Mouse (Mus musculus): Measurements from ENCODE around the gene Pitpnm3. TPM values are rescaled to one million over a fixed set of nuclear protein-coding genes. Genes with fewer than 3 reads are reported as not detected.

Gene Pitpnm3
- polyA plus RNA-seq (2015; fragmentation: Nextera tagmentation; extraction: Ambion mirVana): 8.4 and 9.9 TPM in 2 replicates

DNA sequence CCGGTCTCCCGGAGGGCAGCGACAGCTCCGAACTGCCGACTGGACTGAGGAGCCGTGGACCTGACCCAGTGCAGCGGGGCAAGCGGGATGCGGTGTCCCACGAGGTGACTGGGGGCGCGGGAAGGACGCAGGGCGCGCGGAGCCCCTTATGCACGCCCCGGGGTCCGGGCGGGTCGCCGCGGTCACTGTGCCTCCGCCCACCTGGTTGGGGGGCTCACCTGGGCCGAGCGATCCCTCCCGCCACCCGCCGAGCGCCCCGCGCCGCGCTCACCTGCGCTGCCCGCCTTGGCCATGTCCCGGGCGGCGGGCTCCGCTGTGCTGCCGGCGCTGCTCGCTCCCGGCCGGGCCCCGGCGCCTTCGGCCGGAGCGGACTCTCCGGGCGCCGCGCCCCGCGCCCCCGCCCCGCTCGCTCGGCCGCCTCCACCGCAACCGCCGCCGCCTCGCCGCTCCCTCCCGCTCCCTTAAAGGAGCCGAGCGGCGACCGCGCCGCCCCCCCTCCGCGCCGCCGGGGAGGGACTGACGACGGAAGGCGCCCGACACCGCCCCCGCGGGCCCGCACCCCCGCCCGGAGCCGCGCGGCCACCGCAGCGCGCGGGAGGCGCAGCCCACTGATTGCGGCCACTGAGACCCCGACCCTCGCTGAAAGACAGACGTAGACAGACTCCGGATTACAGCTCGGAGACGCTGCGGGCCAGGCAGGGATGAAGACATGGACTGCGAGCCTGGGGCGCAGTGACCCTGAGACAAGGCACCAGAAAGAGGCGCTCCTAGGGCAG is at the start of gene Pitpnm3:
Gene Pitpnm3 (minus strand): TSS at position 396 of the 776 bp plus-strand sequence.

DNA sequence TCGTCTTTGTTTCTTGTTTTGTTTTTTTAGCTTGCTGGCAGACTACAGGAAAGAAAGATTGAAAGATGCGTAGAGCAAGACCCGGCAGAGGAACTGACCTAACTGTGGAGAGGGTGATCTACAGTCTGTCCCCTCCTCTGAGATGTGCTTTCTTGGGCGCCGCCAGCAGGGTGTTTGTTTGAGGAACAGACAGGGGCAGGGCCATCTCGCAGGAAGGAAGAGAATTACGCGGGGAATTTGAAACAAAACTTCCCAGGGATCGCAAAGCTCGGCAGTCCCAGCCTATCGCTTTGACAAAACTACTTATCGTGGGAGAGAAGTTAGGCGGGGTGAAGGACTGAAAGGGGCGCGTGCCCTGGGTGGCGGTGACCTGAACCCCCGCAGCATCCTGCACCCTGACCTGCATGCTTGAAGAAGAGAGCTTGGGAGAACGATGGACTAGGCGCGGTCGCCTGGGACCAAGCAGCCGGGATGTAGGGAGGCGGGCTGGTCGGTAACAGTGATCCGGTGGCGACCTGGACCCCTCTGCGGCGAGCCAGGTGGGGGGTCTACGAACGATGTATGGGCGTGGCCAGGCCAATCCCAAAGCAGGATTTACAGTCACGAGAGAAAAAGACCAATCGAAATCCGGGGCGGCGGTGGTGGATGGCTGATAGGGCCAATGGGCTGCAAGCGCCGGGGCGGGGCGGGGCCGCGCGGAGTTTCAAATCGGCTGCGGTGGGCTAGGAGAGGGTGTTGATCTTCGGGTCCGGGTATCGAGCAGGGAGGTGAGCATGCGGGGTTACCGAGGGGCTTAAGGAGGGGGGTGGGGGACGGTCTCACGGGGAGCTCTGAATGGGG is 93.6 kb downstream of the Pitpnm3 start, which contains the start of gene Pimreg:
Gene Pimreg (plus strand): TSS at position 265 of the 840 bp plus-strand sequence.

DNA sequence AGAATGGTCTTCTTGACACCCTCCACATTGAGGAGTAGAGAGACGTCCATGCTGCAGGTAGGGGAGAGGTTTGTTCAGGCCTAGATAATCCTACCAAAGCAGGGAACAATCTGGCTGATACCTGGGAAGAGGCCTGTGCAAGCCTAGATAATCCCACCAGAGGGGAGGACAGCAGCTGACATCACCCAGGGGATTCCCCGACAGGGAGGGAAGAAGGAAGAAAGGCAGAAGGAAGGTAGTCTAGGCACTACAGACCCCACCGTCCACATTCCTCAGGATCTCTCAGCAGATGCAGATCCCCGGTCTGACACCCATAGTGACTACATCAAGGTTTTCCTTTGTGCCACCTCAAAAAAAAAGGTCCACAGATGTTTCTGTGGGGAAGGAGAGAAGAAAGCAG is 98.2 kb downstream of the Pitpnm3 start, which contains the start of gene Aipl1:
Gene Aipl1 (minus strand): TSS at position 101 of the 400 bp plus-strand sequence.

Other genes with a start within 250 kb of the Pitpnm3 start
- 0.10 and 0.13 TPM in 2 replicates for gene Aipl1, start 98.3 kb downstream of the Pitpnm3 start, polyA plus RNA-seq (2015; fragmentation: Nextera tagmentation; extraction: Ambion mirVana)
- gene Pimreg, start 93.7 kb downstream of the Pitpnm3 start, polyA plus RNA-seq (2015; fragmentation: Nextera tagmentation; extraction: Ambion mirVana): 14.3 and 14.7 TPM in 2 replicates
- 1.3 and 1.6 TPM in 2 replicates for gene Gm43951, start 71.1 kb upstream of the Pitpnm3 start, polyA plus RNA-seq (2015; fragmentation: Nextera tagmentation; extraction: Ambion mirVana)
- gene 4933427D14Rik, start 71.7 kb upstream of the Pitpnm3 start, polyA plus RNA-seq (2015; fragmentation: Nextera tagmentation; extraction: Ambion mirVana): 21.9 and 22.9 TPM in 2 replicates
- 162 and 180 TPM in 2 replicates for gene Txndc17, start 71.8 kb upstream of the Pitpnm3 start, polyA plus RNA-seq (2015; fragmentation: Nextera tagmentation; extraction: Ambion mirVana)
- gene Med31, start 79.8 kb upstream of the Pitpnm3 start, polyA plus RNA-seq (2015; fragmentation: Nextera tagmentation; extraction: Ambion mirVana): 46.2 and 51.1 TPM in 2 replicates
- gene Slc13a5, start 131.4 kb upstream of the Pitpnm3 start, polyA plus RNA-seq (2015; fragmentation: Nextera tagmentation; extraction: Ambion mirVana): 5.3 and 5.4 TPM in 2 replicates
- gene Xaf1, start 165.9 kb upstream of the Pitpnm3 start, polyA plus RNA-seq (2015; fragmentation: Nextera tagmentation; extraction: Ambion mirVana): 5.9 and 8.1 TPM in 2 replicates
- 0.13 TPM in 1 of 2 replicates, not detected in the other for gene Fbxo39, start 178.7 kb upstream of the Pitpnm3 start, polyA plus RNA-seq (2015; fragmentation: Nextera tagmentation; extraction: Ambion mirVana)
- gene Tekt1, start 226.7 kb upstream of the Pitpnm3 start, polyA plus RNA-seq (2015; fragmentation: Nextera tagmentation; extraction: Ambion mirVana): 5.7 TPM in 2 replicates

Measured in neural tube, postnatal 0 days (tissue).